Mouse (Mus musculus) embryonic fibroblast, embryonic 13.5 days (primary cell): ENCODE results near the gene Vhl.

Experiments
- CTCF ChIP-seq: IDR thresholded peaks from 2 replicates; pipeline ENCODE4 v1.5.1; 2011; ENCODE audit warnings: mild to moderate bottlenecking, control low read depth, low read length, moderate library complexity, borderline replicate concordance; ENCODE audit not compliant: insufficient read depth
- POLR2A ChIP-seq: IDR thresholded peaks from 2 replicates; pipeline ENCODE4 v1.6.1; 2011; ENCODE audit warnings: low read depth, mild to moderate bottlenecking, control low read depth, low read length, moderate library complexity

- TF ChIP-seq CTCF (no peak), POLR2A (no peak)
Observed at GRCm38 (mm10) chr6:113597945-113598344, 25.8 kb upstream of the Vhl start.
